Mouse (Mus musculus): ENCODE results near the gene Tmem219.
A peak's percentile ranks its signal among the peaks of the same experiment; 100 is the strongest.

Tmem219 gene

GRCm38 (mm10) chr7:126922624-126923060, at the start of gene Tmem219:
Tmem219 (minus strand) TSS chr7:126922917.
- DNase-seq (ENCODE audit: low spot score in 2 of 2), result no peak

- no peak for DNase-seq (ENCODE audit: low spot score in 2 of 2)
Observed at GRCm38 (mm10) chr7:126967361-126967760, 44.6 kb upstream of the Tmem219 start.

- DNase-seq (ENCODE audit: low spot score in 2 of 2), result no peak
Observed at GRCm38 (mm10) chr7:126965568-126965967, 42.9 kb upstream of the Tmem219 start.

GRCm38 (mm10) chr7:126963548-126964286, 41.0 kb upstream of the Tmem219 start:
- no peak for DNase-seq (ENCODE audit: low spot score in 2 of 2)

GRCm38 (mm10) chr7:126961965-126962364, 39.2 kb upstream of the Tmem219 start:
- DNase-seq (ENCODE audit: low spot score in 2 of 2), result no peak

- DNase-seq (ENCODE audit: low spot score in 2 of 2), result no peak
Observed at GRCm38 (mm10) chr7:126961095-126961494, 38.4 kb upstream of the Tmem219 start.

- no peak for DNase-seq (ENCODE audit: low spot score in 2 of 2)
Observed at GRCm38 (mm10) chr7:126959780-126960179, 37.1 kb upstream of the Tmem219 start.

GRCm38 (mm10) chr7:126955125-126955524, 32.4 kb upstream of the Tmem219 start:
- no peak for DNase-seq (ENCODE audit: low spot score in 2 of 2)

- no peak for DNase-seq (ENCODE audit: low spot score in 2 of 2)
Observed at GRCm38 (mm10) chr7:126952646-126953045, 29.9 kb upstream of the Tmem219 start.

GRCm38 (mm10) chr7:126951741-126952140, 29.0 kb upstream of the Tmem219 start:
- no peak for DNase-seq (ENCODE audit: low spot score in 2 of 2)

- no peak for DNase-seq (ENCODE audit: low spot score in 2 of 2)
Observed at GRCm38 (mm10) chr7:126950647-126951615, 28.2 kb upstream of the Tmem219 start.

- peak; percentile 70 to 72 for DNase-seq (ENCODE audit: low spot score in 2 of 2)
Observed at GRCm38 (mm10) chr7:126949793-126950646, 27.3 kb upstream of the Tmem219 start, which contains the start of gene Sez6l2. Sez6l2 (plus strand) TSS chr7:126950563.

- DNase-seq (ENCODE audit: low spot score in 2 of 2), result peak; percentile 46 to 48
Observed at GRCm38 (mm10) chr7:126949403-126949792, 26.7 kb upstream of the Tmem219 start, which contains the start of gene Asphd1. Asphd1 (minus strand) TSS chr7:126949582.

- no peak for DNase-seq (ENCODE audit: low spot score in 2 of 2)
Observed at GRCm38 (mm10) chr7:126948626-126949025, 25.9 kb upstream of the Tmem219 start.

- no peak for DNase-seq (ENCODE audit: low spot score in 2 of 2)
Observed at GRCm38 (mm10) chr7:126946530-126946929, 23.8 kb upstream of the Tmem219 start.

- no peak for DNase-seq (ENCODE audit: low spot score in 2 of 2)
Observed at GRCm38 (mm10) chr7:126941801-126942200, 19.1 kb upstream of the Tmem219 start.

GRCm38 (mm10) chr7:126941171-126941570, 18.5 kb upstream of the Tmem219 start:
- no peak for DNase-seq (ENCODE audit: low spot score in 2 of 2)

- no peak for DNase-seq (ENCODE audit: low spot score in 2 of 2)
Observed at GRCm38 (mm10) chr7:126932652-126933051, 9.9 kb upstream of the Tmem219 start.

- no peak for DNase-seq (ENCODE audit: low spot score in 2 of 2)
Observed at GRCm38 (mm10) chr7:126929046-126929445, 6.3 kb upstream of the Tmem219 start.

GRCm38 (mm10) chr7:126928384-126929037, 5.8 kb upstream of the Tmem219 start, which contains the start of gene Kctd13:
Kctd13 (plus strand) TSS chr7:126928879.
- DNase-seq (ENCODE audit: low spot score in 2 of 2), result peak; percentile 68 to 77

GRCm38 (mm10) chr7:126926299-126926698, 3.6 kb upstream of the Tmem219 start:
- no peak for DNase-seq (ENCODE audit: low spot score in 2 of 2)

All from frontal cortex, postnatal 25 days (tissue).